Mouse (Mus musculus): ENCODE measurements at regions not wholly inside any gene's neighbourhood (a gene's known extent, or its start where the extent isn't known, plus 50 kb on each side); places are given as distances from the start of the nearest gene placed in this dataset.

GRCm38 (mm10) chr1:69447276-69447675, 239.8 kb downstream of the Ikzf2 start:
- Histone ChIP-seq H3K4me3 (replicated peaks; ENCODE audit: low read length) (no peak overlapping the region), H3K27me3 (replicated peaks; ENCODE audit: control insufficient read depth, insufficient read depth, low read length) (no peaks in the 10 kb centered on the region), H3K9me3 (ENCODE audit: control insufficient read depth, low read length) (no peaks in the 10 kb centered on the region), H3K9ac (replicated peaks; ENCODE audit: low read depth, low read length) (no peak overlapping the region), H3K4me2 (ENCODE audit: low read length) (no peak overlapping the region), H3K27ac (ENCODE audit: low read length) (no peak overlapping the region), H3K4me1 (replicated peaks; ENCODE audit: control insufficient read depth, insufficient read depth, low read length) (no peaks in the 10 kb centered on the region), H3K36me3 (ENCODE audit: control insufficient read depth, insufficient read depth) (no peaks in the 10 kb centered on the region)
- WGBS = 54% methylated on average over 5 of the region's 5 CpGs
- no peak for ATAC-seq

GRCm38 (mm10) chr1:69444722-69445121, 242.3 kb downstream of the Ikzf2 start:
- Histone ChIP-seq H3K9me3 (ENCODE audit: control insufficient read depth, low read length) (no peaks in the 10 kb centered on the region), H3K36me3 (ENCODE audit: control insufficient read depth, insufficient read depth) (no peaks in the 10 kb centered on the region), H3K4me3 (replicated peaks; ENCODE audit: low read length) (no peak overlapping the region), H3K4me1 (replicated peaks; ENCODE audit: control insufficient read depth, insufficient read depth, low read length) (no peaks in the 10 kb centered on the region), H3K27me3 (replicated peaks; ENCODE audit: control insufficient read depth, insufficient read depth, low read length) (no peaks in the 10 kb centered on the region), H3K4me2 (ENCODE audit: low read length) (no peak overlapping the region), H3K27ac (ENCODE audit: low read length) (no peak overlapping the region), H3K9ac (replicated peaks; ENCODE audit: low read depth, low read length) (no peak overlapping the region)
- WGBS = 72% methylated on average over 4 of the region's 4 CpGs
- no peak for ATAC-seq

DNA sequence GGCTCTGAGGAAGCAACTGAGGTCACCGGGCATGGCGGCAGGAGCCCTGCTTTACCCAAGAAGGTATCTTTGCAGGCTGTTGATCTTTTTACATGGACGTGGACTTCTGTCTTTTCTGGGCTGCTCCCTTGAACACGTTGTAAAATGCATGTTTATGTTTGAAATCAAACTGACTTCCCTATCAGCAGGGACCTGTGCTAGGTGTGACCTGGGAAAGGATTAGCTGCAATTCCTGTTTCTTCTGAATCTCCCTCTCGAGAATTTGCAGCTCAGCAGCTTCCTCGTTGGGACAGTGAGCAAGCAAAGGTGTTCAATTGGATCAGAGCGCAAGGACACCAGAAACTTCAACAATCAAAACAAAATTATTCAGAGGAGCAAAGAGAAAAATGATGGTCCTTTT, 243.6 kb downstream of the Ikzf2 start:
- ATAC-seq = no peak
- H3K27ac ChIP-seq (ENCODE audit: low read length) = no peak overlapping the region
- H3K4me3 ChIP-seq (replicated peaks; ENCODE audit: low read length) = no peak overlapping the region
- 66% methylated on average over 7 of the region's 7 CpGs for WGBS
- H3K9ac ChIP-seq (replicated peaks; ENCODE audit: low read depth, low read length) = no peak overlapping the region
- no peaks in the 10 kb centered on the region for H3K4me1 ChIP-seq (replicated peaks; ENCODE audit: control insufficient read depth, insufficient read depth, low read length)
- no peak overlapping the region for H3K4me2 ChIP-seq (ENCODE audit: low read length)
- no peaks in the 10 kb centered on the region for H3K27me3 ChIP-seq (replicated peaks; ENCODE audit: control insufficient read depth, insufficient read depth, low read length)
- no peaks in the 10 kb centered on the region for H3K36me3 ChIP-seq (ENCODE audit: control insufficient read depth, insufficient read depth)
- H3K9me3 ChIP-seq (ENCODE audit: control insufficient read depth, low read length) = no peaks in the 10 kb centered on the region

DNA sequence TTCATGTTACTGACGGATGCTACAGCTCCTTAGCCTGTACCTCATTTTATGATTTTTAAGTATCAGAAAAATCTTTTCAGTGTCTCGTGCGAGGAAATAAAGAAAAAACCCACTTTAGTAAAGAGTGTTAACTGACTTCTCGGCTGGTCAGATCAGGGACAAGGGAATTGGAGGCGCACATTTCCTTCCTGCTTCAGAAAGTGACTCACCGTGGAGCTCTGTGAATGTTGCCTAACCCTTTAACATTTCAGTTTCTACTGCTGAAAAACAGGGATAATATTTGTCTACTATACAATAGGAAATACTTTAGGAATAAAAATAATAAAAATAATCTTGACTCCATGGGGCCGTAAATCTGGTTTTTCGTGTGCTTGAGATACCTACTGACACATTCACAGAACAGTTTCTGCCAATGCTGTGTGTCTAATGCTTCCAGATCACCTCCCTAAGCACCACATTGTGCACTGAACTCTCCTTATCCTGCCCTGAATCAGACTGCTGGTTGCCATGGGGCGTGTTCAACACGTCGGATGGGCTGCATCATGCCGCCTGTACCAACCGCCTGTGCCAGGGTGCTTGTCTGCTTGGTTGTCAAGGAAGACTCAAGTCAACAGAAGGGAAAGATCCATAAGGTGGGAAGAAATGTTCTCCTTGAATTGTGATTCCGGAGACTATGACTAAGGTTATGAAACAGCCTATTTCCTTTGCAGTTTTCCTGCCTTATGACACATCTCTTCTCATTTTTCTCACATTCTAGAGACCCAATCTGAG, 246.3 kb downstream of the Ikzf2 start:
- 95% methylated on average over 14 of the region's 14 CpGs for WGBS
- H3K4me2 ChIP-seq (ENCODE audit: low read length) = no peak overlapping the region
- H3K4me1 ChIP-seq (replicated peaks; ENCODE audit: control insufficient read depth, insufficient read depth, low read length) = no peaks in the 10 kb centered on the region
- H3K36me3 ChIP-seq (ENCODE audit: control insufficient read depth, insufficient read depth) = no peaks in the 10 kb centered on the region
- no peak for ATAC-seq
- H3K4me3 ChIP-seq (replicated peaks; ENCODE audit: low read length) = no peak overlapping the region
- no peak overlapping the region for H3K27ac ChIP-seq (ENCODE audit: low read length)
- no peak overlapping the region for H3K9ac ChIP-seq (replicated peaks; ENCODE audit: low read depth, low read length)
- no peaks in the 10 kb centered on the region for H3K27me3 ChIP-seq (replicated peaks; ENCODE audit: control insufficient read depth, insufficient read depth, low read length)
- no peaks in the 10 kb centered on the region for H3K9me3 ChIP-seq (ENCODE audit: control insufficient read depth, low read length)

GRCm38 (mm10) chr1:69437042-69437441, 250.0 kb downstream of the Ikzf2 start:
- H3K9ac ChIP-seq (replicated peaks; ENCODE audit: low read depth, low read length) = no peak overlapping the region
- H3K27me3 ChIP-seq (replicated peaks; ENCODE audit: control insufficient read depth, insufficient read depth, low read length) = no peaks in the 10 kb centered on the region
- H3K9me3 ChIP-seq (ENCODE audit: control insufficient read depth, low read length) = no peaks in the 10 kb centered on the region
- H3K4me2 ChIP-seq (ENCODE audit: low read length) = no peak overlapping the region
- no peak overlapping the region for H3K27ac ChIP-seq (ENCODE audit: low read length)
- H3K36me3 ChIP-seq (ENCODE audit: control insufficient read depth, insufficient read depth) = no peaks in the 10 kb centered on the region
- no peaks in the 10 kb centered on the region for H3K4me1 ChIP-seq (replicated peaks; ENCODE audit: control insufficient read depth, insufficient read depth, low read length)
- 87% methylated on average over 8 of the region's 8 CpGs for WGBS
- no peak overlapping the region for H3K4me3 ChIP-seq (replicated peaks; ENCODE audit: low read length)
- no peak for ATAC-seq

GRCm38 (mm10) chr1:69433655-69434357, 253.2 kb downstream of the Ikzf2 start:
- ATAC-seq = no peak
- Histone ChIP-seq H3K4me3 (replicated peaks; ENCODE audit: low read length) (no peak overlapping the region), H3K9me3 (ENCODE audit: control insufficient read depth, low read length) (no peaks in the 10 kb centered on the region), H3K9ac (replicated peaks; ENCODE audit: low read depth, low read length) (no peak overlapping the region), H3K4me1 (replicated peaks; ENCODE audit: control insufficient read depth, insufficient read depth, low read length) (peaks cover 5% of the 10 kb centered on the region; the same call in 1 of the 2 replicates), H3K27me3 (replicated peaks; ENCODE audit: control insufficient read depth, insufficient read depth, low read length) (no peaks in the 10 kb centered on the region), H3K36me3 (ENCODE audit: control insufficient read depth, insufficient read depth) (no peaks in the 10 kb centered on the region), H3K27ac (ENCODE audit: low read length) (no peak overlapping the region), H3K4me2 (ENCODE audit: low read length) (no peak overlapping the region)
- WGBS = 31% methylated on average over 8 of the region's 8 CpGs

DNA sequence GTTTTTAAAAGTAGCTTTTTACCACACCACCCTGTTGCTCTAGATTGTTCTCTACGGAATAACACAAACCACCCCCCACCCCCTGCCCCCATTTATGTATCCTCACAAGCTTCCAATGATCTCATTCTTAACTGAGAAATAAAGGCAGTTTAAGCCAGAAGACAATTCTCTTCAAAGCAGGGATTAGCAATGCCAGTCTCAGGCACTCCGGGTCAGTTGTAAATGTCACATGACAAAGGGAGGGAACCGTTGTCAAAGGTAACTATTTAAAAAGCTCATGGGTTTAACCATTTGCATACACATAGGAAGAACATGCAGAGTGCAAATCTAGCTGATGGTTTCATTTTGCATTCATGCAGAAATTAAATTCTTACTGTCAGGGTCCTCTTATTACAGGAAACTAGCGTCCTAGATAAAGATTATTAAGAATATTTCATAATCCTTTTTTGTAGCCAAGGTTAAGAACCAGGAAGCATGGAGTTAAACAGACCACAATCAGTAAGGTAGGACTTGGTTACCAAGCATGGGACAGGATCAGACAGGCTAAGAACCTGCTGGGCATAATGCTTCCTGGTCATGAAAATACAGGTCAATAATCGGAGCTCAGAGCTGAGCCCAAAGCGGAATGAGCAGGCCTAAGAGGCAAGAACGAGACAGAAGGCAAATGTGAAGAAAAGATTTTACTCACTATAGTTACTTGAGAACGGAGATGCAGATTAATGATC, 256.2 kb downstream of the Ikzf2 start:
- 38% methylated on average over 8 of the region's 8 CpGs for WGBS
- Histone ChIP-seq H3K4me3 (replicated peaks; ENCODE audit: low read length) (no peak overlapping the region), H3K9ac (replicated peaks; ENCODE audit: low read depth, low read length) (no peak overlapping the region), H3K27ac (ENCODE audit: low read length) (no peak overlapping the region), H3K9me3 (ENCODE audit: control insufficient read depth, low read length) (no peaks in the 10 kb centered on the region), H3K36me3 (ENCODE audit: control insufficient read depth, insufficient read depth) (no peaks in the 10 kb centered on the region), H3K4me1 (replicated peaks; ENCODE audit: control insufficient read depth, insufficient read depth, low read length) (peaks cover 5% of the 10 kb centered on the region; the same call in 1 of the 2 replicates), H3K27me3 (replicated peaks; ENCODE audit: control insufficient read depth, insufficient read depth, low read length) (no peaks in the 10 kb centered on the region), H3K4me2 (ENCODE audit: low read length) (no peak overlapping the region)
- ATAC-seq = no peak

GRCm38 (mm10) chr1:69429632-69430031, 257.4 kb downstream of the Ikzf2 start:
- no peak overlapping the region for H3K4me2 ChIP-seq (ENCODE audit: low read length)
- peak; percentile 80 for ATAC-seq
- 28% methylated on average over 5 of the region's 5 CpGs for WGBS

GRCm38 (mm10) chr1:69397676-69398075, 289.4 kb downstream of the Ikzf2 start:
- no peak overlapping the region for H3K27ac ChIP-seq (ENCODE audit: low read length)
- WGBS = 85% methylated on average over 2 of the region's 2 CpGs
- H3K9me3 ChIP-seq (ENCODE audit: control insufficient read depth, low read length) = peaks cover 9% of the 10 kb centered on the region
- H3K4me3 ChIP-seq (replicated peaks; ENCODE audit: low read length) = no peak overlapping the region
- no peaks in the 10 kb centered on the region for H3K27me3 ChIP-seq (replicated peaks; ENCODE audit: control insufficient read depth, insufficient read depth, low read length)
- H3K4me1 ChIP-seq (replicated peaks; ENCODE audit: control insufficient read depth, insufficient read depth, low read length) = no peaks in the 10 kb centered on the region
- ATAC-seq = no peak
- no peak overlapping the region for H3K4me2 ChIP-seq (ENCODE audit: low read length)
- no peaks in the 10 kb centered on the region for H3K36me3 ChIP-seq (ENCODE audit: control insufficient read depth, insufficient read depth)
- no peak overlapping the region for H3K9ac ChIP-seq (replicated peaks; ENCODE audit: low read depth, low read length)

More at GRCm38 (mm10) chr1:69429632-69430031, 257.4 kb downstream of the Ikzf2 start:
- Histone ChIP-seq H3K36me3 (ENCODE audit: control insufficient read depth, insufficient read depth) (no peaks in the 10 kb centered on the region), H3K4me1 (replicated peaks; ENCODE audit: control insufficient read depth, insufficient read depth, low read length) (peaks cover 5% of the 10 kb centered on the region; the same call in 1 of the 2 replicates), H3K9ac (replicated peaks; ENCODE audit: low read depth, low read length) (no peak overlapping the region), H3K27me3 (replicated peaks; ENCODE audit: control insufficient read depth, insufficient read depth, low read length) (no peaks in the 10 kb centered on the region), H3K27ac (ENCODE audit: low read length) (no peak overlapping the region), H3K4me3 (replicated peaks; ENCODE audit: low read length) (no peak overlapping the region), H3K9me3 (ENCODE audit: control insufficient read depth, low read length) (no peaks in the 10 kb centered on the region)

Data from forebrain, embryonic 16.5 days (tissue).